Mouse (Mus musculus) olfactory bulb, adult 2 months (tissue): ENCODE results near the gene Polg. TPM values are rescaled to one million over a fixed set of nuclear protein-coding genes. Genes with fewer than 3 reads are reported as not detected.

ENCODE experiments used
- H3K27ac ChIP-seq: fragments of 200-500 bp; 2 replicates; pipeline ENCODE4 v1.5.1; 2012; ENCODE audit warnings: low read depth, low read length; ENCODE audit not compliant: insufficient read depth
- H3K4me1 ChIP-seq: fragments of 200-500 bp; 2 replicates; pipeline ENCODE4 v1.6.1; 2012; ENCODE audit warnings: low read length; ENCODE audit not compliant: control insufficient read depth, insufficient read depth
- H3K4me3 ChIP-seq: fragments of 200-500 bp; 2 replicates; pipeline ENCODE4 v1.5.1; 2012; ENCODE audit warnings: mild to moderate bottlenecking, low read depth, low read length, moderate library complexity; ENCODE audit not compliant: insufficient read depth
- CTCF ChIP-seq: fragments of 200-500 bp; IDR thresholded peaks from 2 replicates; pipeline ENCODE4 v1.5.1; 2012; ENCODE audit warnings: low read depth, mild to moderate bottlenecking, low read length, moderate library complexity; ENCODE audit not compliant: insufficient read depth
- POLR2A ChIP-seq: fragments of 200-500 bp; IDR thresholded peaks from 2 replicates; pipeline ENCODE4 v1.6.1; 2012; ENCODE audit warnings: mild to moderate bottlenecking, low read depth, low read length, moderate library complexity; ENCODE audit not compliant: insufficient read depth
- WGBS: fragments of 180-500 bp; shearing (Covaris S2); methylation state at CpG from one replicate; pipeline ENCODE4 v1.1.7; 2018; 5-methylcytosine and 5-hydroxymethylcytosine counted together
- polyA plus RNA-seq: library from polyadenylated mRNA; stranded (reverse); fragments of >200 nt; gene quantifications from 2 replicates; pipeline ENCODE4 v1.2.4, GENCODE M21; 2012; ENCODE audit warnings: low replicate concordance; ENCODE audit not compliant: missing spikeins, insufficient read depth, insufficient read length

Gene Polg
- polyA plus RNA-seq, 1 experiment = not detected

- Histone ChIP-seq H3K27ac (peak overlapping the region; percentile 98), H3K4me3 (peak overlapping the region; percentile 91), H3K4me1 (peaks cover 13% of the 10 kb centered on the region)
- TF ChIP-seq CTCF (peak; percentile 39; the same call in 1 of the 2 replicates), POLR2A (peak; percentile 100)
- WGBS = under 1% methylated on average over 37 of the region's 42 CpGs
These were observed 38.6 kb upstream of the Polg start for GRCm38 (mm10) chr7:79504723-79505122.

DNA sequence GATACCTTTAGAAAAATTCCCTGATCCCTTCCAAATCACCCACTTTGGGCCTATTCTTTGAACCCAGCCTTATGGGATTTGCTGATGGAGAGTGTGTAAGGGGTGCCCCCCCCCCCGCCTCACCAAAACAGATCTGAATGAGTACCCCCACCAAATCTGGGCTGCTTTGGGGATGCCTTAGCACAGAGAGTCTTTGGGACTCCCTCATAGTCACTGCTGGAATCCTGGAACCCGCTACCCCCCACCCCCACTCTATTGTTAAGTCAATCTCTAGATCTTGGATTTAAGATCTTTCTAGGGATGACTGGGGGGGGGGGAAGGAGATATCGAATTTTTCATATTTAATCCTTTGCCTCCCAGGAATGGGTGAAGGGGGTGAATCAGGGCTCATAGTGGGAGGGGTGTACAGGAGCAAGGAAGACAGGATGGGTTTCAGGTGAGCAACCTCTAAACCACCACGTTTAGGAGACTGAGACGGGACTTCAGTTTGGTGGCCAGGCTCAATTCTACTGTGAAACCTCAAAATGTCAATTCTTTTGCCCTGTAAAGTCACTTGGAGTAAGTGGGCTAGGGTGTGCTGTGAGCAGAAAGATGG is 37.6 kb upstream of the Polg start:
- H3K27ac ChIP-seq = peak overlapping the region; percentile 98
- no peak for TF ChIP-seq CTCF
- no peak for TF ChIP-seq POLR2A
- 6% methylated on average over 5 of the region's 5 CpGs for WGBS

GRCm38 (mm10) chr7:79503103-79503455 is 36.9 kb upstream of the Polg start:
- TF ChIP-seq POLR2A (no peak), CTCF (no peak)
- WGBS = 9% methylated on average over 6 of the region's 6 CpGs
- Histone ChIP-seq H3K27ac (peak overlapping the region; percentile 98), H3K4me1 (peaks cover 14% of the 10 kb centered on the region), H3K4me3 (peak overlapping the region; percentile 74)

More for the DNA sequence above, 37.6 kb upstream of the Polg start:
- peak overlapping the region; percentile 74 for H3K4me3 ChIP-seq
- peaks cover 16% of the 10 kb centered on the region for H3K4me1 ChIP-seq

DNA sequence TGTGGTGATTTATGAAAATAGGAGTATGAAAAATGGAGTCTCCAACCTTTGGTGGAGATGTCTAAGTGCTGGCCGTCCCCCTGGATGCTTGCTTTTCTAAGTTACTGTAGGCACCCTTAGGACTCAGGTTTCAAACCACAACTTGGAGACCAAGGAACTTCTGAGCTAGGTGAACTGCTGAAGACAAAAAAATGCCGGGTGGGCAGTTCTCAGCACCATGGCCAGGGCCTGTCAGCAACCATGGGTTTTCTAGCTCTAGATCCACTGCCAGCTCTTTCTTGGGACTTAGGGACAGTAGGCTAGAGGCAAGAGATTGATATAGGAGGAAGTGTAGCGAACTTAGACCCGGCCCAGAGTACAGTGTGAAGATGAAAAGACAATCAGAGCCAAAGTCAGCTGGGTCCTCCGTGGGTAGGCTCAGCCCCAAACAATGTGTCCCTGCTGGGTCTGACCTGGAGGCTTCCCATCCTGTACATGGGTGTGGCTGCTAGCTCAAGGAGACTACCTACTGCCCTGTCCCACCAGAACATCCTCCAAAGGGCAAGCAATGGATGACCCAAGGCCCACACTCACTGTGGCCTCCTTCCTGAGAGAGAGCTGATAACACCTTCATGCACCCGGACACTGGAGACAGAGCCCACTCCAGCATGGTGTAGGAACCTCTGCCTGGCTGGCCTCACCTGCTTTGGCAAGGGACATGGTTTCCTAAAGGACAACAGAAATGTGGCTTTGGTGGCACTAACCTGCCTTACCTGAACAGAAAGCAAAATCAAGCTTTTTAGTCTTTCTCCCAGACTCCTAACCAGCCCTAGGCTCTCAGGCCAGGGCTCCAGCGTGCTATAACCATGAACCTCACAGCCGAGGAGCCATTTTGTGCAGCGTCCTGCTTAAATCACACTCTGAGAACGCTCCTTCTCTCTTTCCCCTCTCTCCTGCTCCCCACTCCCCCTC is 36.3 kb upstream of the Polg start:
- 6% methylated on average over 10 of the region's 10 CpGs for WGBS
- TF ChIP-seq CTCF (no peak), POLR2A (0 out of 2 replicates have a peak, but pooled peaks have one; percentile 11)
- H3K4me3 ChIP-seq = peak overlapping the region; percentile 74
- H3K4me1 ChIP-seq = peaks cover 20% of the 10 kb centered on the region
- H3K27ac ChIP-seq = peak overlapping the region; percentile 98

DNA sequence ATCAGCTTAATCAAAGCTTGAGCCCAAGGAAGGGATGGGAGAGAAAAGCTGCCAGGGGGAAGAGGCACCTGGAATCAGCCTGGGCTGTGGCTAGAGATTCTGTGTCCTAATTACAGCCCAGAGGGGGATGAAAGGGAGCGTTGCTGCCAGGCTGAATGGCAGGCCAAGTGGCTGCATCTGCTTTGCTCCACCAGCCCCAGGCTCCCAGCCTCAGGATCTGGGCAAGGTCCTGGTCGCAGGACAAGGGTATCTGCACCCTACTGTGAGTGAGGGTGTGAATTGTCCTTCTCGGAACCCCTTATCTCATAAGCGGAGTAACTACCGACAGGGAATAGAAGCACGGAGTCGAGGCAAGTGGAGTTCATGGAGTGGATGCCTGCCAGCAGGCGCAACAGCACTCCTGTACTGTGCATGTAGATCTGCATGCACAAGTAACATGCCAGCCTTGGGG is 35.4 kb upstream of the Polg start:
- Histone ChIP-seq H3K4me3 (peak overlapping the region; percentile 74), H3K27ac (peak overlapping the region; percentile 98), H3K4me1 (peaks cover 27% of the 10 kb centered on the region)
- no peak for TF ChIP-seq POLR2A
- no peak for TF ChIP-seq CTCF
- WGBS = 4% methylated on average over 8 of the region's 8 CpGs

GRCm38 (mm10) chr7:79500681-79501306 is 34.6 kb upstream of the Polg start:
- H3K4me3 ChIP-seq = peak overlapping the region; percentile 74
- 4% methylated on average over 3 of the region's 3 CpGs for WGBS
- no peak for TF ChIP-seq CTCF
- TF ChIP-seq POLR2A = no peak
- H3K4me1 ChIP-seq = peaks cover 31% of the 10 kb centered on the region
- H3K27ac ChIP-seq = peak overlapping the region; percentile 98

GRCm38 (mm10) chr7:79499596-79500570 is 33.7 kb upstream of the Polg start:
- TF ChIP-seq POLR2A (peak; percentile 96), CTCF (no peak)
- WGBS = under 1% methylated on average over 72 of the region's 72 CpGs

DNA sequence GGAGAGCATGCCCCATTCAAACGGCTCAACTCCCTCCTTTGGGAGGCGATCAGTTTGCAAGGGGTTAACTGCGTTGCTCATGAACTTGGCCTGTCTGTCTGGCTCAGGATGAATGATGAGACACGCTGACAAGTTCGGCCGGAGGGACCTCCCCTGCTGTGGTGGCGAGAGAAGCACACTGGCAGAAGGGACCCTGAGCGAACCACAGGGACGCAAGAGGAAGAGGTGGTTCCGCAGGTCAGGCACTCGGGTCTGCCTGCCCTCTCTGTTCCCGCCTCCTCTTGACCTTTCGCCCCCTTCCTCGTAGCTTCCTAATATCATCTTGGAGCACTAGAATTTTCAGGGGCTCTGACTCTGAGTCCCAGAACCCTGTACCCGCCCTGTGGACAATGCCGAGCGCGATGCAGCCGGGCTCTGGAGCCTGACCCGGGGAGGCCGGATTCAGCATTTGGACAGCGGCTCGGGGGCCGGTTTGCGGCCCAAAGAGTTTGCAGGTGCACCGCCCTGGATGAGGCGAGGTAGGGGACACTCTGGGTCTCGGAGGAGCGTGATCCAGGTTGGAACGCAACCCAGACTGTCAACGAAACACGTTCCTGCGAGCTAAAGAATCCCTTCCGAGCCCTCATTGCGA is 32.9 kb upstream of the Polg start:
- H3K4me3 ChIP-seq = peak overlapping the region; percentile 74
- WGBS = 2% methylated on average over 35 of the region's 35 CpGs

More at GRCm38 (mm10) chr7:79499596-79500570, 33.7 kb upstream of the Polg start:
- H3K27ac ChIP-seq = peak overlapping the region; percentile 98
- peaks cover 32% of the 10 kb centered on the region for H3K4me1 ChIP-seq
- H3K4me3 ChIP-seq = peak overlapping the region; percentile 74

More for the DNA sequence above, 32.9 kb upstream of the Polg start:
- Histone ChIP-seq H3K27ac (peak overlapping the region; percentile 97), H3K4me1 (peaks cover 32% of the 10 kb centered on the region)
- TF ChIP-seq POLR2A = no peak
- TF ChIP-seq CTCF = no peak
